In the genomic region with DNA sequence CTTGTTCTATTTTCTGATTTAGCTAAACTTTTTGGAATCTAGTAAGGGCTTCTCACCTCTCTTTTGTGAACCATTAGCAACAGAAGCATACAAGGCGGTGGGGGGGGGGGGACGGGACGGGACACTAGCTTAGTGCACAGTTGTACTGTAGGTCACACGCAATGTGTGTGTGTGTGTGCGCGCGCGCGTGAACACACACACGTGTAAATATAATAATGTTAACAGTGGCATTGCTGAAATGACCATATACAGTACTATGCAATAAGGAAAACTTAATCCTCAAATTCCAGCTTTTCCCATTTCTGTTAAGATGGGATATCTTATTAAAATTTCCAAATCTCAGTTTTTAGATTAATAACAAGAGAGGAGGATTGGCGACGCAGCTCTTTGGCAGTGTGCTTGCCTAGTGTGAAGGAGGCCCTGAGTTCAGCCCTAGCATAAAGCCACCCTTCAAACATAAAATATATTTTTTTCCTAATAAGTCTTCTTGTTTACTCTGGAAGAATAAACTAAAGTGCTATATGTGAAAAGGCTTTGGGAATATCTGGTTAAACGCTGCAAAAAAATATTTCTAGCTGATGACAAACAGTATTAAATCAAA, we compare ENCODE assay signal across 8 mouse cellular contexts. TPM values are rescaled to one million over a fixed set of nuclear protein-coding genes. Genes with fewer than 3 reads are reported as not detected.
DNase-seq lines count a peak whose midpoint lies in the region; ATAC-seq and TF ChIP-seq lines count a peak whose summit lies in the region.

No protein-coding gene starts in this region.

- DNase-seq in cerebellum, adult 11 months = peak; percentile 4
- DNase-seq in cerebellum, adult 8-10 months = no peak
- no peak for DNase-seq in spleen, adult 2 months (ENCODE audit: low read depth in 1 of 2, low spot score in 2 of 2)
- no peak for DNase-seq in spleen, postnatal 4 days (ENCODE audit: low spot score in 2 of 2)
- no peak for DNase-seq in liver, embryonic 11.5 days (ENCODE audit: low spot score)
- DNase-seq in right cerebral cortex, postnatal 36 days (ENCODE audit: low spot score in 2 of 2) = no peak
- DNase-seq in left cerebral cortex, postnatal 10 days (ENCODE audit: extremely low spot score in 1 of 2, low spot score in 2 of 2) = no peak
- no peak for DNase-seq in adrenal gland, adult 8-10 months

- ATAC-seq in liver, embryonic 11.5 days (replicated peaks; ENCODE audit: low FRiP score) = peak; percentile 55

- no peak overlapping the region for H3K9ac ChIP-seq in liver, embryonic 11.5 days (ENCODE audit: low read depth, low read length)

- WGBS in spleen, adult 2 months = 77% methylated on average over 13 of the region's 13 CpGs
- WGBS in liver, embryonic 11.5 days = 70% methylated on average over 13 of the region's 13 CpGs

- no peaks in the 10 kb centered on the region for H3K36me3 ChIP-seq in spleen, adult 2 months (ENCODE audit: control insufficient read depth, insufficient read depth, low read length)
- no peaks in the 10 kb centered on the region for H3K36me3 ChIP-seq in liver, embryonic 11.5 days (ENCODE audit: control insufficient read depth, insufficient read depth, low read length)

- no peaks in the 10 kb centered on the region for H3K27me3 ChIP-seq in spleen, adult 2 months (ENCODE audit: control insufficient read depth, insufficient read depth, low read length)
- no peaks in the 10 kb centered on the region for H3K27me3 ChIP-seq in liver, embryonic 11.5 days (replicated peaks; ENCODE audit: control insufficient read depth, insufficient read depth, low read length)

- peak overlapping the region; percentile 34; the same call in 1 of the 2 replicates for H3K4me2 ChIP-seq in liver, embryonic 11.5 days

- intact Hi-C loops in left cerebral cortex, postnatal 10 days (cut with DNase I) = no loop called here

- TF ChIP-seq POLR2A in spleen, adult 2 months (IDR thresholded peaks at IDR 0.05; ENCODE audit: low read depth, low read length) = no peak

- no peaks in the 10 kb centered on the region for H3K4me1 ChIP-seq in spleen, adult 2 months (ENCODE audit: control insufficient read depth, insufficient read depth, insufficient read length)
- no peaks in the 10 kb centered on the region for H3K4me1 ChIP-seq in liver, embryonic 11.5 days (replicated peaks; ENCODE audit: control insufficient read depth, insufficient read depth, low read length)

- peak overlapping the region; percentile 91; the same call in 1 of the 2 replicates for H3K4me3 ChIP-seq in spleen, adult 2 months (ENCODE audit: extremely low read depth, insufficient read depth, insufficient read length)
- peak overlapping the region; percentile 73 for H3K4me3 ChIP-seq in liver, embryonic 11.5 days (ENCODE audit: low read depth, low read length)

- no peaks in the 10 kb centered on the region for H3K9me3 ChIP-seq in liver, embryonic 11.5 days (ENCODE audit: control insufficient read depth, low read length)

- no peak for TF ChIP-seq CTCF in spleen, adult 2 months (IDR thresholded peaks at IDR 0.05; ENCODE audit: extremely low read depth, insufficient read depth, insufficient read length, insufficient replicate concordance)

- no peak overlapping the region for H3K27ac ChIP-seq in spleen, adult 2 months (ENCODE audit: insufficient read depth, low read length)
- H3K27ac ChIP-seq in liver, embryonic 11.5 days (ENCODE audit: low read depth, low read length) = no peak overlapping the region

RNA-seq across cellular contexts. Expression of a gene that starts 0.4 kb away (rescaled TPM):
- 0.49 and 0.55 TPM in 2 replicates for polyA plus RNA-seq in spleen, adult 2 months (2012; rRNA removed)
- polyA plus RNA-seq in liver, embryonic 11.5 days (2014; fragmentation: Nextera tagmentation; extraction: Ambion mirVana) = 12.4 and 13.3 TPM in 2 replicates
- 1 to 10 TPM; 5.0 to 5.6 TPM for total RNA-seq in left cerebral cortex, postnatal 10 days (2021)
- total RNA-seq in adrenal gland, adult 8-10 months (2022) = 10 to 100 TPM; 10.1 to 16.2 (median 13.7) TPM
